Mouse (Mus musculus) G1E (cell line): Measurements from ENCODE around the gene Gltp.

ENCODE experiments used
- CTCF ChIP-seq: IDR thresholded peaks from 2 replicates; pipeline ENCODE4 v1.5.1; 2012; ENCODE audit warnings: low read depth, low read length, inconsistent platforms, mixed read lengths
- GATA1 ChIP-seq: IDR thresholded peaks from 2 replicates; pipeline ENCODE4 v1.6.1; 2012; ENCODE audit warnings: borderline replicate concordance, low read length, inconsistent platforms, mixed read lengths
- TAL1 ChIP-seq: conservative IDR thresholded peaks from 2 replicates; pipeline ENCODE4 v1.6.1; 2012; ENCODE audit warnings: low read depth, low read length, inconsistent platforms, mixed read lengths

GRCm38 (mm10) chr5:114699015-114699414 is 8.2 kb upstream of the Gltp start:
- TF ChIP-seq CTCF = no peak
- TF ChIP-seq TAL1 = no peak
- no peak for TF ChIP-seq GATA1
